Mouse (Mus musculus) common myeloid progenitor, adult 5-6 weeks (primary cell): ENCODE data around the gene Ints6. TPM values are rescaled to one million over a fixed set of nuclear protein-coding genes. Genes with fewer than 3 reads are reported as not detected.
A peak's percentile ranks its signal among the peaks of the same experiment; 100 is the strongest.

Source experiments
- ATAC-seq: replicated peaks from 2 replicates; pipeline ENCODE4 v1.8.0; 2016; ENCODE audit warnings: low read depth, mild to moderate bottlenecking, moderate TSS enrichment, inconsistent platforms; ENCODE audit not compliant: poor library complexity, severe bottlenecking
- total RNA-seq: library from RNA; stranded (forward); fragments of 200-1000, 187-1606 nt; gene quantifications from 2 replicates; pipeline ENCODE4 v1.2.3, GENCODE M21; 2017

The Ints6 gene
- total RNA-seq, result 72.9 and 102 TPM in 2 replicates

DNA sequence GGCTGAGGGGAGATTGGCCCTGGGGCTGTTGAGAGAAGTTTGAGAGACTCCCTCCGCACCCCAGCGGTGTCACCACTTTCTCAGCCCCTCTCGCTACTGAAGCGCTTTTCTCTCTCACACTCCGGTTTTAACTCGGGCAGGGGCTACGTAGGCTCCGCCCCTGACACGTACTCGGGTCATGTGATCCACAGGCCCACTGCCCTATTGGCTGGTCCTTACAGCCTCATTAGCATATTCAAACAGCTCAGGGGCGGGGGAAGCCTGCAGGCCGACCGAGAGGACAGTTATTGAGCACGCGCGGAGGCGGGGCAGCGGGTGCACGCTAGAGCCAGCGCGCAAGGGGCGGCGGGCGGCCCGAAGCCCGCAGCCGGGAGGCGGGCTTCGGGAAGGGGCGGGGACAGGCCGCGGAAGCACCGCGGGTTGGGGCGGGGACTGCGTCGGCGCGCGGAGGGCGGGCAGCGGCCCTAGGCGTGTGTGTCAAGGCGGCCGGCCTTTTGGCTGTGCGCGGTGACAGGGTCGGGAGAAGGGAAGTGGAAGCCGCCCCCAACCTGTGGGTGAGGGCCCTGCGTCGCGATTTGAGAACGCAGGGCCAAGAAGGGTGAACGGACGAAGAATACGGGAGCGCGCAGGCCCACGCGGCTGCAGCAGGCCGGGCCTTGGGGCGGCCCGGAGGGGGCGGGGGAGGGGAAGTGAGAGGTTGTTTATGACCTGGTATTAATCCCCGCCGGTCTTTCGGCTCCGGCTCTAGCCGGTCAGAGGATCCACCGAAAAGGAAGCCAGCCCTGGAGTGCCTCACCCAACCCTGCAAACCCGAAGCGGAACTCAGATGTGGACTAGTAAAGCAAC lies at the start of gene Ints6:
Ints6 (minus strand) TSS at position 134 of the 846 bp plus-strand sequence.
- ATAC-seq, result peak; percentile 80

DNA sequence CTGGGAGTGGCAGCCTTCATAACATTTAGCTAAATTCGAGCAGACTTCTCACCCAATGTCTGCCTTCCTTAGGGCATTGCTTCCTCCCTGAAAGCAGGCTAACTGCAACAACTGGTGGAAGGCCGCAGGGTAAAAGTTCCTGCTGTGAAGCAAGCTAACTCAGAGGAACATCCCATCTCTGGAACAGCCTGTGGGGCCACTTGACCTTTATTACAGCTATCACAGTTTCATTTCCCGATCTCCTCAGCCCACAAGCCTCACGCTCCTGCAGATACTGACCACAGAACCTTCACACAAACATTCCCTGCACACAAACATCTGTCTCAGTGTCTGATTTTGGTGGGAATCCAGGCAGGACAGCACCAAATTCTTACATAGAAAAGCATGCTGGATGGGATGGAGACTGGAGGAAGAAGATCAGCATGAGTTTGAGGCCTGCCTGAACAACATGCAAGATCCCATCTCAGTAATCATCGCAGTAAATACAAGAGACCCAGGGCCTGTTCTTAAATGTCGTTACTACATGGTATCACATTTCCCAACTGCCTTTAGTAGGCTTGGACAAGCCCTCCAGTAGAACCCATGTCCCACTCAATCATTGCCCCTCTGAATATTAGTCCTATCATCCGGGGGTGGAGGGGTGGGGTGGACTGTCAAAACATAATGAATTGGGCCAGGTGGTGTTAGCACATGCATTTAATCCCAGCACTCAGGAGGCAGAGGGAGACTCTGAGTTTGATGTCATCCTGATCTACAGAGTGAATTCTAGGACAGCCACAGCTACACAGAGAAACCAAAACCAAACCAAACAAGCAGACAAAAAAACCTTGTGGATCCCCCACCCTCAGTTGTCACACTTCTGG lies 47.9 kb upstream of the Ints6 start:
- ATAC-seq, result peak; percentile 76

- no peak for ATAC-seq
Measured at GRCm38 (mm10) chr14:62806921-62807320, 46.0 kb upstream of the Ints6 start.

GRCm38 (mm10) chr14:62803204-62803603 lies 42.2 kb upstream of the Ints6 start:
- no peak for ATAC-seq

GRCm38 (mm10) chr14:62800791-62801190 lies 39.8 kb upstream of the Ints6 start:
- ATAC-seq, result no peak

GRCm38 (mm10) chr14:62798608-62799101 lies 37.7 kb upstream of the Ints6 start:
- peak; percentile 42; the same call in 1 of the 2 replicates for ATAC-seq

GRCm38 (mm10) chr14:62795719-62796118 lies 34.8 kb upstream of the Ints6 start:
- ATAC-seq, result no peak

GRCm38 (mm10) chr14:62789282-62789681 lies 28.3 kb upstream of the Ints6 start:
- peak; percentile 91 for ATAC-seq

DNA sequence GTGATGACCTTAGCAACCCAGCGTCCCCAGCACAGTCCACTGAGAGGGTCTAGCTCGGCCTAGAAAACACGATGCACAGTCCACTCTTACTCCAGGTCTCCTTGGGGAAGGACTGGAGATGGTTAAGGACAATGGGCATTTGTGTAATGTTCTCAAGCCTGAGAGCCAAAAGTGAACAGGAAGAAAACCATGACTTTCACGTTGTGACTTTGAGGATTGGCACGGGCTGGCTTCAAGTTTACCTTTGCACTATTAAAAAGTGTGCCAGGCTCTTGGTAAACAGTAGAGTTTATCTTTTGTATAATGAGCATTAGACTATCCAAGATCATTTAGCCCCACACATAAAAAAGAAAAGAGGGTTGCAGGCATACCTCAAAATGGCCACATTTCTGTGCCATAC lies 22.0 kb upstream of the Ints6 start:
- no peak for ATAC-seq

- peak; percentile 95 for ATAC-seq
Measured at GRCm38 (mm10) chr14:62780520-62781316, 19.7 kb upstream of the Ints6 start.

DNA sequence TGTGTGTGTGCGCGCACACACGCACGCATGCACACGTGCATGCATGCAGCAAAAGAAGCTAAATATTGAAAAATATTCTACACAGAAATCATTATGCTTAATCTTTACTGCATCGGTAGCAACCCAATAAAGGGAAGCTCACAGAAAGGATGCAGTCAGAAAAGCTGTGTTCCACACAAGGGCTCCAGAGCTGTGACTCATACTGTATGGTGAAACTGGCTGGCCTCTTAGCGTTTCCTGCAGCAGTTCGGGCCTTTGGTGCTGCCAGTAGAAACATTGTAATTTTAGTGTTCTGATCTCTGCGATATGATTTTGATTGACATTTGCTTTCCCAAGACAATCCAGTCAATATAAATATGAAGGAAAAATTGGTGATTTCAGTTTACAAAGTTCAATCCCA lies 17.1 kb upstream of the Ints6 start:
- no peak for ATAC-seq

DNA sequence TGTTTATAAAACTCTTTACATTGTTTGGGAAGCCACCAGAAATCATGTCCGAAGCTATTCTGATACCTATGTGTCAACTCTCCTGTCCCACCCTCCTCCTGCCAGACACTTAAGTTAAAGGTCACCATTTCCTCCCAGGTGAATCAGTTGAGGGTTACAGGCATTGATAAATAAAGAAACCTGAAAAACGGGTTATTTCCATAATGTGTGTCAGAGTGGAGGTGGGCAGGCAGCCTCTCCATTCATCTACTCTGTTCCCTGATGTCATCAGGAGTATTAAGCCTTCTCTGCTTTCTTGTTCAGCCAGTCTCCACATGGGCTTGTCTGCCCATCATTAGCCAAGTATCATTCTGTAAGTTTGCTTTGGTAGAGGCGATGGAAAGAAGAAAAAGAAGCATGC lies 14.1 kb upstream of the Ints6 start:
- no peak for ATAC-seq

- no peak for ATAC-seq
Measured at GRCm38 (mm10) chr14:62774246-62774645, 13.3 kb upstream of the Ints6 start.

DNA sequence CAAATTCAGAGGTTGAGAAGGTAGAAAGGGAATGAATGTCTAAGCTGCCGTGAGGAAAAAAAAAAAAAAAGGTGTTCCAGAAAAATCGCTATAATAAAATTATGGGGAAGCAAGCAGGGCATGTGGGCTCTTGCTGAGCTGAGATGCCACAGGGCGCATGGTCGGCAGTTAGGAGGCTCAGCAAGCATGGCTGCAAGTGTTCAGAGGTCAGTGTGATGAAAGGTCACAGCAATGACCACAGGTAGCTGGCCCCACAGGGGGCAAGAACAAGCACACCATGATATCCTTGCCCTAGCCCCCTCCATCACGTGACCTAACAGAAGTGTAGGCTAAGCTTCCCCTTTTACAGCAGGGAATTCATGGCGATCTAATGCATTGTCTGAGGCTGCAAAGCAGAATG lies 12.8 kb upstream of the Ints6 start:
- ATAC-seq, result no peak

GRCm38 (mm10) chr14:62765398-62765797 lies 4.4 kb upstream of the Ints6 start:
- no peak for ATAC-seq

DNA sequence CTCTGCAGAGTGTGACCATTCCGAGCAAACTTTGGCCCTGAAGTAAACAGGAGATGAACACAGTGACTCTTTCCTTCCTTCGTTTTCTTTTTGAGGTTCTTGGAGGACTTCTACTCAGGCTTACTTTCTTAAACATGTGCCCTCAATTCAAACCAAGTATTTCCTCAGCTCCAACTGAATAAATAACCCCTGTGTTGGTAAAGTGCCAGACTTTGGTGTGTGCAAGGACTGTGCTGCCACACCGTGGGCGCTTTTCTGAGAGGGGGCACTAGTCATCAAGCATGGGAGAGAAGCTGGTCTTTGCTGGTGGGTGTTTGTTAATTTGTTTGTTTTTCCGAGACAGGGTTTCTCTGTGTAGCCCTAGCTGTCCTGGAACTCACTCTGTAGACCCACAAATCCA lies 3.4 kb upstream of the Ints6 start:
- ATAC-seq, result no peak

DNA sequence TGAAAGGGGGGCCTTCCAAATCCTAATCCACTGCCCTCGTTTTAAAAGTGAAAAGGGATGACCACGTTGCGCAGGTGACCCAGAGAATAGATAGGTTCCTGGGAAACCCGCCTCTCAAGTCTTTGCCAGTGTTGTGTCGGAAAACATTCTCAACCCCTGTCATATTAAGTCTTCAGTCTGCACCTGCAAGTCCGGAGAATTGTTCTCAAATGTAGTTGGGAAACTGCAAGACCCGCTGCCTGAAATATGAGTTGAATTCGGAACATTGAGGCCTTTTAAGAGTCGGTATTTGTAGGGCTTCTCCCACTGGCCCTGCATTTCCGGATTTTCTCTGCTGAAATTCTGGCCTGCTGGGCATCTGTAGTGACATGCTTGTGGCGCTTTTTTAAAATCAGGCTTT lies 974 bp upstream of the Ints6 start:
- ATAC-seq, result no peak

DNA sequence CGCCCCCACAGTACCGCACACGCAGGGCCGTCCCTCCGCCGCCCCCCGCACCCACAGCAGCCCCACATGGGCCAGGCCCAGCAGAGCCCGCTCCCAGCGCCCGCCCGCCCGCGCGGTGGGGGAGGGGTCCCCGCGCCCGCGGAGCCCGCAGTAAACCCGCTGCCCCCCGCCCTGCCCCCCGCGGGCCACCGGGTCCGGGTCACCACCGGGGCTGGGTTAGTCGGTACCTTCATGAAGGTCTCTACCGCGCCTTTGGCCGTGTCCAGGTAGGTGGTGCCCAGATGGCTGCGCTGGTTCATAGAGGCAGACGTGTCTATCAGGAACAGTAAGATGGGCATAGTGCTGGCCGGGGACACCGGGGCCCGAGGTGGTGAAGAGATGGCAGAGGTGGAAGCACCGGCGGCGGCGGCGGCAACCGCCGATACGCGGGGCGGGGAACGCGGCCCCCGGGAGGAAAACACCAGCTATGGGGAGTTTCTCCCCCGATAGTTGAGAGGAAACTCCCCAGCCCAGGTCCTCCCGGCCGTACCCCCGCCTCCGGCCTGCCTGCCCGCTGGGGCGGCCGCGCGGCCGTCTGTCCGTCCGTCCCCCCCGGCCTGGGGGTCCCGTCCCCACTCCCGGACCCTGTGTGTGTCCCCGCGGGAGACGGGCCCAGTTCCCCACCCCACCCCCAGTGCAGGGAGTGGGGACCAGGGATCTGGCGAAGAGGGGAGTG lies 491 bp downstream of the Ints6 start:
- ATAC-seq, result no peak

DNA sequence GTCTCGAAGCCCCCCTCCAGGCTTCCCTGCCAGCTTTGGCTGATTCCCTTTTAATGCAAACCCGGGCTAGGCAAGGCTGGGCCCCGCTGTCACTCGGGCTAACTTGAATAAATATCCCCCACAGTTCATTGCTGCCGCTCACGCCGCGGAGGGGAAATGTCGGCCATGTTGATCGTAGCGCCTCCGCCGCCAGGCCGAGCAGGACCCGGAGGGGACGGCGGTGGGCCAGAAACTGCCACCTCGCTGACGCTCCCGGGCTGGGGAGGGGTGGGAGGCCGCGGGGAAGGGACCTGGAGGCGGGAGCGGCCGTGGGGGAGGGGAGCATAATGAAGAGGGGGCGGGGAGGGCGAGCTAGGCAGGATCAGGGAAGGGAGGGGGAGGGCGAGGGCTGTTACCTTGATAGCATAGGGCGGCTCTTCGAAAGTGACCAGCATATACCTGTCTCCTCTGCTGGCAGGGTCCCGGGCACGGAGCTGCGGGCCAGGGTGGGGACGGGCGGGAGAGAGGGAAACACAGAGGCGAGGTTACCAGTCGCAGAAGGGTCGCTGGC lies 1.1 kb downstream of the Ints6 start:
- peak; percentile 19 for ATAC-seq
